Comparison of ENCODE assay signal across 15 mouse cellular contexts in the genomic region with DNA sequence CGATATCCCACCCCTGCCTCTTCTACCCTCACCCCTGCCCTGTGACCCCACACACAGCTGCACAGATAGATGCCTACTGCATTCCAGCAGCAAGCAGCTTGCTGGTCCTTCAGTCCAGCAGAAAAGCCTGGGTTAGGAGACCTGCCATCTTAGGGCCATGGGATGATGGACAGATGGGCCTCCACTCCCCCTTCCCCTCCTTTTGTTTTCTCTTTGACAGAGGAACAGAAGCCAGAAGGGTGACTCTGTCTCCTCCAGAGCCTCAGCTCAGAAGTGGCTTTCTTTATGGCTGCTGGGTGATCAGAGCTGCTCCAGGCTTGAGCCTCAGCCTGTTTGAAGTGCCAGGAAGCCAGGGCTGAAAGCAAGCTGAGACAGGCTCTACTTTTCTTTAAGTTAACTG. TPM values are rescaled to one million over a fixed set of nuclear protein-coding genes. Genes with fewer than 3 reads are reported as not detected.
DNase-seq lines count a peak whose midpoint lies in the region; ATAC-seq and TF ChIP-seq lines count a peak whose summit lies in the region.
"Had no signal": no experiment of that assay in that cellular context is flagged by ENCODE, and none has a peak within 500 bp of the region (broad histone marks: within the 10 kb centered on the region; RNA-seq: fewer than 3 reads in every experiment).

No protein-coding gene starts in this region.

- H3K9me3 ChIP-seq in forebrain, embryonic 10.5 days = no peaks in the 10 kb centered on the region
- no peaks in the 10 kb centered on the region for H3K9me3 ChIP-seq in forebrain, postnatal 0 days (ENCODE audit: low read length)
- no peaks in the 10 kb centered on the region for H3K9me3 ChIP-seq in forebrain, embryonic 15.5 days
- H3K9me3 ChIP-seq in midbrain, embryonic 11.5 days (ENCODE audit: control insufficient read depth, low read length) = no peaks in the 10 kb centered on the region
- H3K9me3 ChIP-seq: G1E had no signal

- no peak overlapping the region for H3K4me2 ChIP-seq in forebrain, postnatal 0 days (ENCODE audit: low read depth)
- H3K4me2 ChIP-seq in forebrain, embryonic 15.5 days (replicated peaks) = no peak overlapping the region
- peak overlapping the region; percentile 14 for H3K4me2 ChIP-seq in midbrain, embryonic 11.5 days

- peaks cover 74% of the 10 kb centered on the region for H3K4me1 ChIP-seq in forebrain, embryonic 10.5 days
- peaks cover 9% of the 10 kb centered on the region for H3K4me1 ChIP-seq in forebrain, postnatal 0 days (ENCODE audit: insufficient read depth)
- H3K4me1 ChIP-seq in forebrain, embryonic 15.5 days = peaks cover 44% of the 10 kb centered on the region
- peaks cover 51% of the 10 kb centered on the region for H3K4me1 ChIP-seq in midbrain, embryonic 11.5 days (ENCODE audit: control insufficient read depth, insufficient read depth, low read length)

- no peaks in the 10 kb centered on the region for H3K27me3 ChIP-seq in forebrain, embryonic 10.5 days (ENCODE audit: poor library complexity, severe bottlenecking)
- H3K27me3 ChIP-seq in forebrain, postnatal 0 days (ENCODE audit: insufficient read depth, low read length) = no peaks in the 10 kb centered on the region
- H3K27me3 ChIP-seq in forebrain, embryonic 15.5 days = no peaks in the 10 kb centered on the region
- H3K27me3 ChIP-seq in midbrain, embryonic 11.5 days (ENCODE audit: control insufficient read depth, insufficient read depth, low read length) = no peaks in the 10 kb centered on the region; the same call in 1 of the 2 replicates

- DNase-seq in forebrain, embryonic 10.5 days (ENCODE audit: extremely low spot score, low spot score) = peak; percentile 59
- DNase-seq in forebrain, postnatal 0 days = no peak
- peak; percentile 69 for DNase-seq in brain, embryonic 14.5 days (ENCODE audit: low read depth)
- peak; percentile 91 for DNase-seq in midbrain, embryonic 11.5 days (ENCODE audit: low spot score, missing footprints)
- no peak for DNase-seq in urinary bladder, postnatal 4 days (ENCODE audit: low spot score in 2 of 2)
- no peak for DNase-seq in ovary, adult 18-20 months (ENCODE audit: low spot score)
- DNase-seq in left cerebral cortex, postnatal 4 days = no peak
- DNase-seq: cerebellum, adult 11 months; gastrocnemius, postnatal 14 days; lung, postnatal 14 days; thymus, adult 2 months had no signal

- no peak for TF ChIP-seq CTCF in forebrain, postnatal 0 days (IDR thresholded peaks at IDR 0.05; ENCODE audit: low read depth)
- TF ChIP-seq CTCF in brain, embryonic 14.5 days (IDR thresholded peaks at IDR 0.05; ENCODE audit: borderline replicate concordance, extremely low read depth, insufficient read depth, insufficient read length) = no peak

- H3K9ac ChIP-seq in forebrain, postnatal 0 days = no peak overlapping the region
- no peak overlapping the region for H3K9ac ChIP-seq in forebrain, embryonic 15.5 days (replicated peaks)
- H3K9ac ChIP-seq in midbrain, embryonic 11.5 days (ENCODE audit: low read length) = peak overlapping the region; percentile 42

- 15% methylated on average over 1 of the region's 1 CpGs for WGBS in forebrain, embryonic 10.5 days
- WGBS in forebrain, postnatal 0 days = 42% methylated on average over 1 of the region's 1 CpGs
- 7% methylated on average over 1 of the region's 1 CpGs for WGBS in forebrain, embryonic 15.5 days
- WGBS in midbrain, embryonic 11.5 days = 9% methylated on average over 1 of the region's 1 CpGs

- no peak for ATAC-seq in forebrain, postnatal 0 days
- no peak for ATAC-seq in forebrain, embryonic 15.5 days (replicated peaks)
- ATAC-seq in midbrain, embryonic 11.5 days (ENCODE audit: low FRiP score) = peak; percentile 47

- peak overlapping the region; percentile 43 for H3K4me3 ChIP-seq in forebrain, embryonic 10.5 days
- H3K4me3 ChIP-seq in forebrain, postnatal 0 days (ENCODE audit: low read depth, low read length) = no peak overlapping the region
- H3K4me3 ChIP-seq in forebrain, embryonic 15.5 days = no peak overlapping the region
- no peak overlapping the region for H3K4me3 ChIP-seq in midbrain, embryonic 11.5 days (ENCODE audit: low read depth, low read length)
- H3K4me3 ChIP-seq: erythroblast, embryonic 14.5 days had no signal

- peak overlapping the region; percentile 96 for H3K27ac ChIP-seq in forebrain, embryonic 10.5 days
- H3K27ac ChIP-seq in forebrain, postnatal 0 days (ENCODE audit: low read depth, low read length) = no peak overlapping the region
- peak overlapping the region; percentile 38 for H3K27ac ChIP-seq in forebrain, embryonic 15.5 days (replicated peaks)
- peak overlapping the region; percentile 98 for H3K27ac ChIP-seq in midbrain, embryonic 11.5 days (ENCODE audit: low read depth, low read length)

- no peak for TF ChIP-seq POLR2A in brain, embryonic 14.5 days (IDR thresholded peaks at IDR 0.05; ENCODE audit: borderline replicate concordance, extremely low read depth, insufficient read depth, insufficient read length, poor library complexity, severe bottlenecking)

- intact Hi-C loops in left cerebral cortex, postnatal 4 days (cut with DNase I) = no loop called here

- H3K36me3 ChIP-seq in forebrain, embryonic 10.5 days (replicated peaks) = peaks cover 87% of the 10 kb centered on the region
- no peaks in the 10 kb centered on the region for H3K36me3 ChIP-seq in forebrain, postnatal 0 days (ENCODE audit: insufficient read depth)
- no peaks in the 10 kb centered on the region for H3K36me3 ChIP-seq in forebrain, embryonic 15.5 days
- H3K36me3 ChIP-seq in midbrain, embryonic 11.5 days (ENCODE audit: control insufficient read depth, insufficient read depth, low read length) = peaks cover 21% of the 10 kb centered on the region
- H3K36me3 ChIP-seq: G1E had no signal

RNA-seq across cellular contexts. Expression of a gene that starts 15.0 kb away (rescaled TPM):
- 183 and 190 TPM in 2 replicates for polyA plus RNA-seq in forebrain, embryonic 10.5 days (2016; fragmentation: Nextera tagmentation; extraction: Ambion mirVana)
- total RNA-seq in forebrain, postnatal 0 days (2014; rRNA removed) = 7.6 and 28.3 TPM in 2 replicates
- 2.5 and 4.9 TPM in 2 replicates for polyA plus RNA-seq in forebrain, postnatal 0 days (2015; fragmentation: Nextera tagmentation; extraction: Ambion mirVana)
- 60.2 and 78.5 TPM in 2 replicates for polyA plus RNA-seq in brain, embryonic 14.5 days (2012; rRNA removed)
- 25.6 and 25.8 TPM in 2 replicates for polyA plus RNA-seq in forebrain, embryonic 15.5 days (2015; fragmentation: Nextera tagmentation; extraction: Ambion mirVana)
- 94.5 and 94.6 TPM in 2 replicates for polyA plus RNA-seq in midbrain, embryonic 11.5 days (2014; fragmentation: Nextera tagmentation; extraction: Ambion mirVana)
- total RNA-seq in left cerebral cortex, postnatal 4 days (2021) = 1 to 10 TPM; 2.5 to 5.4 TPM
- total RNA-seq: hematopoietic stem cell, adult 5-6 weeks had no signal
- polyA plus RNA-seq: erythroblast, embryonic 14.5 days; G1E had no signal

RNA-seq across cellular contexts. Expression of a gene that starts 25.5 kb away (rescaled TPM):
- polyA plus RNA-seq in forebrain, embryonic 10.5 days (2016; fragmentation: Nextera tagmentation; extraction: Ambion mirVana) = 39.2 and 43.2 TPM in 2 replicates
- total RNA-seq in forebrain, postnatal 0 days (2014; rRNA removed) = 44.4 and 50.8 TPM in 2 replicates
- 62.8 and 66.1 TPM in 2 replicates for polyA plus RNA-seq in forebrain, postnatal 0 days (2015; fragmentation: Nextera tagmentation; extraction: Ambion mirVana)
- polyA plus RNA-seq in brain, embryonic 14.5 days (2012; rRNA removed) = 57.7 and 79.8 TPM in 2 replicates
- 60.8 and 66.2 TPM in 2 replicates for polyA plus RNA-seq in forebrain, embryonic 15.5 days (2015; fragmentation: Nextera tagmentation; extraction: Ambion mirVana)
- 60.4 and 62.7 TPM in 2 replicates for polyA plus RNA-seq in midbrain, embryonic 11.5 days (2014; fragmentation: Nextera tagmentation; extraction: Ambion mirVana)
- total RNA-seq in left cerebral cortex, postnatal 4 days (2021) = 10 to 100 TPM; 18.0 to 20.1 TPM

Comparison
In these comparisons a context has a peak if more than half of its experiments do, and no peak if none do; other contexts are left out.
1. DNase-seq: peak in forebrain, embryonic 10.5 days (single experiment), brain, embryonic 14.5 days (single experiment) and midbrain, embryonic 11.5 days (single experiment); none in forebrain, postnatal 0 days (single experiment), urinary bladder, postnatal 4 days (0 of 2), ovary, adult 18-20 months (single experiment) and left cerebral cortex, postnatal 4 days (single experiment).